Comparison of ENCODE assay signal across 9 mouse cellular contexts in genomic region chr19:45847016-45847732, GRCm38 (mm10). TPM values are rescaled to one million over a fixed set of nuclear protein-coding genes. Genes with fewer than 3 reads are reported as not detected.
DNase-seq lines count a peak whose midpoint lies in the region; TF ChIP-seq lines count a peak whose summit lies in the region.
"Had no signal": no experiment of that assay in that cellular context is flagged by ENCODE, and none has a peak within 500 bp of the region (broad histone marks: within the 10 kb centered on the region; RNA-seq: fewer than 3 reads in every experiment).

No protein-coding gene starts in this region.

- H3K4me3 ChIP-seq in left cerebral cortex, adult 2 months = no peak overlapping the region
- H3K4me3 ChIP-seq: myocyte had no signal

- intact Hi-C loops in left cerebral cortex, adult 2 months (cut with DNase I) = no loop called here
- intact Hi-C loops in left cerebral cortex, postnatal 10 days (cut with DNase I) = no loop called here
- intact Hi-C loops in heart, postnatal 10 days (cut with DNase I) = loop anchor here (2.0 to 5.0 kb wide), 2 partner anchors 65 to 106 kb away; no protein-coding TSS in a partner anchor

- no peak overlapping the region for H3K27ac ChIP-seq in left cerebral cortex, adult 2 months

- DNase-seq in adrenal gland, adult 2 months = peak; percentile 18
- DNase-seq in adrenal gland, postnatal 4 days (ENCODE audit: low spot score in 2 of 2) = no peak
- no peak for DNase-seq in left cerebral cortex, adult 2 months (ENCODE audit: extremely low spot score in 1 of 2, low spot score in 2 of 2)
- no peak for DNase-seq in left cerebral cortex, postnatal 10 days (ENCODE audit: extremely low spot score in 1 of 2, low spot score in 2 of 2)
- peak; percentile 32 for DNase-seq in ZHBTc4 (ENCODE audit: low read depth, low spot score)
- peak; percentile 46 for DNase-seq in lung, postnatal 36 days
- no peak for DNase-seq in cerebellum, postnatal 25 days
- no peak for DNase-seq in heart, postnatal 10 days

- peak; percentile 68 for TF ChIP-seq CTCF in left cerebral cortex, adult 2 months (IDR thresholded peaks at IDR 0.05)

RNA-seq across cellular contexts. Expression of gene Kcnip2, which starts 31.3 kb away (rescaled TPM):
- under 1 TPM; 0.12 to 0.38 TPM for total RNA-seq in adrenal gland, adult 2 months (2021)
- 0.25 and 0.28 TPM in 2 replicates for polyA plus RNA-seq in adrenal gland, adult 2 months (2012; rRNA removed)
- 1 to 10 TPM; 1.0 to 2.5 TPM for total RNA-seq in adrenal gland, postnatal 4 days (2021)
- total RNA-seq in left cerebral cortex, adult 2 months (2021) = 100 to 1,000 TPM; 142 to 170 TPM
- total RNA-seq in left cerebral cortex, postnatal 10 days (2021) = 100 to 1,000 TPM; 114 to 127 TPM
- 100 to 1,000 TPM; 121 to 139 TPM for total RNA-seq in heart, postnatal 10 days (2021)

Comparison
In these comparisons a context has a peak if more than half of its experiments do, and no peak if none do; other contexts are left out.
1. DNase-seq: peak in adrenal gland, adult 2 months (single experiment), ZHBTc4 (single experiment) and lung, postnatal 36 days (single experiment); none in adrenal gland, postnatal 4 days (0 of 2), left cerebral cortex, adult 2 months (0 of 2), left cerebral cortex, postnatal 10 days (0 of 2), cerebellum, postnatal 25 days (0 of 2) and heart, postnatal 10 days (0 of 2).
2. RNA of gene Kcnip2, which starts 31.3 kb away (total RNA-seq): 142 to 170 TPM in left cerebral cortex, adult 2 months, 121 to 139 TPM in heart, postnatal 10 days and 114 to 127 TPM in left cerebral cortex, postnatal 10 days; 1.0 to 2.5 TPM in adrenal gland, postnatal 4 days and 0.12 to 0.38 TPM in adrenal gland, adult 2 months; every median in the first group is over 10 times any median in the second.